Mouse (Mus musculus) lung, postnatal 14 days (tissue): Measurements from ENCODE around the gene Cd28.

Experiments
- DNase-seq: peaks from one replicate; pipeline ENCODE4 v3.0.0; 2021

The Cd28 gene

DNA sequence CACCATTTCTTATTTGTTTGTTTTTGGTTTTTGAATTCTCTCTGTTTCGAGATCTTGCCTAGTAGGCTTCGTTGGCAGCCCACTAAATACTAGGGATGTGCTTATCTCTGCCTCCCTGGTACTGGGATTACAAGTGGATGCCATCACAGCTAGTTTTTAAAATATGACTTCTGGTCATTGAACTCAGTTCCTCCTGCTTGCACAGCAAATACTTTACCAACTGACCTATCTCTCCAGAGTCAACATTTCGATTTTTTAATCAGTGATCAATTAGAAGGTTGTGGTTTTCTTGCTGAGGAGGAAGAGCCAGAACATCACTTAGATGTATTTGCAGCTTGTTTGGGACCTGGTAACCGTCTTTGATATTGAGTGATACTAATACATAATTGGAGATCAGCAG, 34.4 kb downstream of the Cd28 start:
- DNase-seq, result no peak

- DNase-seq, result no peak
Observed at GRCm38 (mm10) chr1:60752986-60753385, 36.4 kb downstream of the Cd28 start.

- DNase-seq, result no peak
Observed at GRCm38 (mm10) chr1:60753981-60754380, 37.4 kb downstream of the Cd28 start.

- DNase-seq, result no peak
Observed at GRCm38 (mm10) chr1:60755391-60756243, 39.0 kb downstream of the Cd28 start.

- DNase-seq, result no peak
Observed at GRCm38 (mm10) chr1:60757631-60758030, 41.0 kb downstream of the Cd28 start.

DNA sequence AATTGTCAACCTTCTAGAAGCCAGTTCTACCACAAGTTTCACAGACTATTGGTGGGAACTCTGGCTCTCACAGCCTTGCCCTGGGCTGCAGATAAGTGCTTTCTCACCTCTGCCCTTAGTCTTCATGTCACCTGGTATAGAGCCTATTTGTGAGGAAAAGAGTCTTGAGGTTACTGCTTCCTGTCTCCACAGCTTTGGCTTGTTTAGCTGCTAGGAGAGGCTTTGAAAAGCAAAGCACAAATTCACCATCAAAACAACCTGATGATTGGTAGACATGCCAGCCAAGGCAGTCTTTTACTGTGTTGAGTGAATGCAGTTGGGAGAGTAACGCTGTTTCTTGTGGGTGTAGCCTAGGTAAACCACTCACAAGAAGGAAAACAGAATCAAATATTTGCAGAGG, 41.6 kb downstream of the Cd28 start:
- DNase-seq, result no peak

GRCm38 (mm10) chr1:60759563-60760335, 43.1 kb downstream of the Cd28 start:
- DNase-seq, result no peak

DNA sequence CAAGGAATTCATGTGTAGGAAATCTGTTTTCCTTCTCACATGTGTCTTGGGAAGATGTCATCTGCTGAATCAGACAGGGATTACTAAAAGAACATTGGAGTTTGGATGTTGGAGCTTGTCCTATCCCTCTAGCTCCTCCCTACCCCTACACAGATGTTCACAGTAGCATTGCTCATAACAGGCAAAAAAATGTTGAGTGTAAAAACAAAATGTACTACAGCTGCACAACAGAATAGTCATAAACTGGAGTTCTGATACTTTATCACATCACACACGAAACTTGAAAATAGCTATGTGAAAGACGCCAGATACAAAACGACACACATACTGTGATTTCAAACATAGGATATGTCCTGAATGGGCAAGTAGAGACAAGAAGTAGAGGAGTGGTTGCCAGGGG, 43.9 kb downstream of the Cd28 start:
- no peak for DNase-seq

GRCm38 (mm10) chr1:60761528-60762171, 45.0 kb downstream of the Cd28 start:
- DNase-seq, result no peak

GRCm38 (mm10) chr1:60762451-60762850, 45.9 kb downstream of the Cd28 start:
- DNase-seq, result no peak

GRCm38 (mm10) chr1:60762916-60763315, 46.3 kb downstream of the Cd28 start:
- no peak for DNase-seq

GRCm38 (mm10) chr1:60771771-60772170, 55.2 kb downstream of the Cd28 start:
- no peak for DNase-seq

- DNase-seq, result no peak
Observed at GRCm38 (mm10) chr1:60773231-60773630, 56.6 kb downstream of the Cd28 start.

GRCm38 (mm10) chr1:60776166-60776565, 59.6 kb downstream of the Cd28 start:
- no peak for DNase-seq

GRCm38 (mm10) chr1:60776906-60777305, 60.3 kb downstream of the Cd28 start:
- DNase-seq, result no peak

DNA sequence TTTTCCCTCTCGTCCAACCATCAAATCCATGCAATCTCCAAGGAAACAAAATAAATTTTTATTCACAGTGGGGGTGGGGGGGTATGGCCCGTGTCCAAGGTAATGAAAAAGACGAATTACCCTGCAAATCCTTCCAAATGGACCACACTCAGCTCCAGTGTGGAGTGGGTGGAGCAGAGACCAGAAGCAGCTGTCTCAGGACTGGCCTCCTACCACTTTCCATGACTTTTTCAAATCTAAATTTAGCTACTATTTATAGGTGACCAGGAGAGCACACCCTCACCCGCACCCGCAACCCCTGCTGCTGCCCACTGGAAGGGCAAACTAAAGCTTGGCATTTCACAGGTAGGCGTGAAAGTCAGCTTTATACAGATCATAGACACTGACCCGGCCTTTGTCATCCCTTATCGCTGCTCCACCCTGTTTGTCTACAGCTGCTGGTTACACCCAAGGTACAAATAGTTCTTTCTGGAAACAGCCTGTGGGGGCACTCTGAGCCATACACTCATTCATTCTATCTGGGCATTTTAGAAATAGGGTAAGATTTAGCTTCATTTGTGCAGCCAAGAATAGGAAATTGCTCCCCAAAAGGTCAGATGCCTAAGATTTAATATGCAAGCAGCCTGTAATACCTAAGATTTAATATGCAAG, 62.0 kb downstream of the Cd28 start:
- DNase-seq, result no peak

GRCm38 (mm10) chr1:60779176-60779575, 62.6 kb downstream of the Cd28 start:
- DNase-seq, result no peak

GRCm38 (mm10) chr1:60781666-60782065, 65.1 kb downstream of the Cd28 start:
- DNase-seq, result no peak

GRCm38 (mm10) chr1:60793717-60794116, 77.1 kb downstream of the Cd28 start:
- DNase-seq, result no peak

DNA sequence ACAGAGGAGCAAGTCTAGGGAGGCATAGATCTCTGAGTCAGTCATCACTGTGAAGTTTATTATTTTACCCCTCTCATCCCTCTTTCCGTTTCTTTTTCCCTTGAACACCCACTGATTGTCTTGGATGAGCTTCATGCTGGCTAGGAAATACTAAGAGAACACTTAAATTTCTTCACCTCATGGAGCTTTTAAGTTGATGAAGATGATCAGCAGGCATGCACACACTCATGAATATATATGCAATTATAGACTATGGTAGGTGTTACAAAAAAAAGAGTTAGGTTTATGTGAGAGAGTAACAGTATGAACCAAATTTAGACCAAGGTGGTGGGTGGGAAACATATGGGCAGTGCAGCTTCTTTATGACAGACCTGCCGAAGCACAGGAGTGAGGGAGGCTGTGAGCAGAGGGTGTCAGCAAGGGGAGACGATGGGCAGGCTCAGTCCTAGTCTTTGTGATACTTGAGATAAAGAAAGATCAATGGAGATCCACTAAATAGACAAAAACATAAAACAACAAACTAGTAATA, 79.1 kb downstream of the Cd28 start:
- DNase-seq, result no peak

DNA sequence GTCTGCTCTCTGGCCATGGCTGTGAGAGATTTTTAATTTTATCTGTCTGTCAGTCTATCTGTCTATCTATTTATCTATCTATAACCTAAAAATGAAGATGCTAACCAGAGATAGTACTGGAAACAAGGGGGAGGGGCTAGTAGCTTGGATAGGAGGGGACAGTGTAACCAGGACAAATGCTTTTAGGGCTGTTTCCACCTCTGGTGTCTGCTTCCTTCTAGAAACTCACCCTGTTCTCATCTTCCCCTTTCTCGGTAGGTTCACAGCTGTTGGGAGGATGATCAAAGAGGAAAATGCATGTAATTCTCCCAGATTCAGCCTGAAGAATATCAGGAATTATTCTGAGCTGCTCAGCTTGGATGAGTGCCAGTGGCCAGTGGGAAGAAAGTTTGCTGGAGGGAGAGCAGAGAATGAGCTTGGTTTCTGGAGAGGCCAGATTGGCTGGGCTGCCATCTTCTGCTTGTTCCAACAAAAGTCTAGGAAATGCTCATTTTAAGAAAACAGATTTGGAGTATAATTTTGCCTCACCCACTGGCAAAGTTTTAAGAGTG, 83.3 kb downstream of the Cd28 start:
- no peak for DNase-seq

GRCm38 (mm10) chr1:60801210-60801671, 84.6 kb downstream of the Cd28 start:
- DNase-seq, result no peak
